Mouse (Mus musculus): ENCODE results near the gene Gm6588.

GRCm38 (mm10) chr5:112411072-112411471, 38.2 kb upstream of the Gm6588 start:
- TF ChIP-seq CTCF (IDR thresholded peaks at IDR 0.05; ENCODE audit: low read depth) (no peak), EP300 (IDR thresholded peaks at IDR 0.05; ENCODE audit: low read depth) (no peak)

Measured in liver, postnatal 0 days (tissue).